Mouse (Mus musculus) mammary gland, adult 2 months (tissue): ENCODE results near the gene Flywch2. TPM values are rescaled to one million over a fixed set of nuclear protein-coding genes. Genes with fewer than 3 reads are reported as not detected.

ENCODE experiments used
- polyA plus RNA-seq: library from polyadenylated mRNA; depleted of rRNA; stranded (reverse); fragments of >200 nt; gene quantifications from 2 replicates; pipeline ENCODE4 v1.2.3, GENCODE M21; 2012; ENCODE audit warnings: low replicate concordance; rRNA removed

The Flywch2 gene
- polyA plus RNA-seq: 5.4 and 13.3 TPM in 2 replicates

GRCm38 (mm10) chr17:23785561-23786471 lies at the start of gene Flywch2:
TSS of gene Flywch2 (minus strand) at chr17:23786081.

GRCm38 (mm10) chr17:23829064-23829619 lies 43.3 kb upstream of the Flywch2 start, which contains the start of gene Elob:
TSS of gene Elob (minus strand) at chr17:23829136.

GRCm38 (mm10) chr17:23790269-23791078 lies 4.6 kb upstream of the Flywch2 start, which contains the start of gene Srrm2:
TSS of gene Srrm2 (plus strand) at chr17:23790532.

GRCm38 (mm10) chr17:23771284-23772218 lies 14.3 kb downstream of the Flywch2 start, which contains the start of gene Flywch1:
TSS of gene Flywch1 (minus strand) at chr17:23771602.

GRCm38 (mm10) chr17:23745301-23746251 lies 40.3 kb downstream of the Flywch2 start, which contains the start of gene Kremen2:
TSS of gene Kremen2 (minus strand) at chr17:23745833.

GRCm38 (mm10) chr17:23740598-23741021 lies 45.3 kb downstream of the Flywch2 start, which contains the start of gene Paqr4:
TSS of gene Paqr4 (minus strand) at chr17:23740867.

Other genes starting within 250 kb of the Flywch2 start
- gene Zfp213, start 221.8 kb downstream of the Flywch2 start, polyA plus RNA-seq: 16.1 and 22.3 TPM in 2 replicates
- gene Zfp13, start 186.6 kb downstream of the Flywch2 start, polyA plus RNA-seq: 9.1 and 16.2 TPM in 2 replicates
- not detected in 2 replicates for gene Zscan10, start 185.2 kb downstream of the Flywch2 start, polyA plus RNA-seq
- gene Mmp25, start 140.8 kb downstream of the Flywch2 start, polyA plus RNA-seq: 2.6 and 4.7 TPM in 2 replicates
- gene Bicdl2, start 125.6 kb downstream of the Flywch2 start, polyA plus RNA-seq: 2.1 and 3.5 TPM in 2 replicates
- gene Hcfc1r1, start 112.5 kb downstream of the Flywch2 start, polyA plus RNA-seq: 430 and 524 TPM in 2 replicates
- gene Thoc6, start 112.2 kb downstream of the Flywch2 start, polyA plus RNA-seq: 26.0 and 28.9 TPM in 2 replicates
- 15.4 and 34.1 TPM in 2 replicates for gene Tnfrsf12a, start 108.6 kb downstream of the Flywch2 start, polyA plus RNA-seq
- gene Cldn6, start 106.8 kb downstream of the Flywch2 start, polyA plus RNA-seq: 7.3 and 9.1 TPM in 2 replicates
- not detected in 2 replicates for gene Cldn9, start 102.1 kb downstream of the Flywch2 start, polyA plus RNA-seq
- 0.06 TPM in 1 of 2 replicates, not detected in the other for gene 1520401A03Rik, start 63.3 kb downstream of the Flywch2 start, polyA plus RNA-seq
- gene Pkmyt1, start 59.7 kb downstream of the Flywch2 start, polyA plus RNA-seq: 30.3 and 57.9 TPM in 2 replicates
- 35.8 and 47.3 TPM in 2 replicates for gene Paqr4, start 45.2 kb downstream of the Flywch2 start, polyA plus RNA-seq
- 0.52 and 0.60 TPM in 2 replicates for gene Kremen2, start 40.2 kb downstream of the Flywch2 start, polyA plus RNA-seq
- 43.8 and 46.9 TPM in 2 replicates for gene Flywch1, start 14.5 kb downstream of the Flywch2 start, polyA plus RNA-seq
- 756 and 808 TPM in 2 replicates for gene Srrm2, start 4.5 kb upstream of the Flywch2 start, polyA plus RNA-seq
- 412 and 628 TPM in 2 replicates for gene Elob, start 43.1 kb upstream of the Flywch2 start, polyA plus RNA-seq
- 0.17 TPM in 1 of 2 replicates, not detected in the other for gene Prss33, start 50.0 kb upstream of the Flywch2 start, polyA plus RNA-seq
- gene Prss32, start 57.8 kb upstream of the Flywch2 start, polyA plus RNA-seq: not detected in 2 replicates
- gene Prss41, start 58.1 kb upstream of the Flywch2 start, polyA plus RNA-seq: 0.13 and 0.27 TPM in 2 replicates
- gene Prss21, start 82.0 kb upstream of the Flywch2 start, polyA plus RNA-seq: not detected in 2 replicates
- gene Dcpp1, start 94.8 kb upstream of the Flywch2 start, polyA plus RNA-seq: not detected in 2 replicates
- not detected in 2 replicates for gene Dcpp2, start 94.8 kb upstream of the Flywch2 start, polyA plus RNA-seq
- gene Dcpp3, start 131.4 kb upstream of the Flywch2 start, polyA plus RNA-seq: 0.55 TPM in 1 of 2 replicates, not detected in the other
- gene Sbp, start 155.6 kb upstream of the Flywch2 start, polyA plus RNA-seq: 0.22 and 0.40 TPM in 2 replicates
- gene Sbpl, start 169.2 kb upstream of the Flywch2 start, polyA plus RNA-seq: not detected in 2 replicates
- 1.3 and 1.6 TPM in 2 replicates for gene Prss30, start 194.5 kb upstream of the Flywch2 start, polyA plus RNA-seq
- 1.2 and 1.6 TPM in 2 replicates for gene Prss22, start 212.0 kb upstream of the Flywch2 start, polyA plus RNA-seq